Mouse (Mus musculus) intestine, embryonic 15.5 days (tissue): Measurements from ENCODE around the gene Dtl. TPM values are rescaled to one million over a fixed set of nuclear protein-coding genes. Genes with fewer than 3 reads are reported as not detected.

ENCODE experiments used
- ATAC-seq: fragments of 200-750 bp; cut with Nextera tagmentation; 2 replicates; pipeline ENCODE4 v1.8.0; 2017; ENCODE audit warnings: moderate TSS enrichment, moderate library complexity
- H3K27ac ChIP-seq: fragments of 300-500 bp; sonication (generic); 2 replicates; pipeline ENCODE4 v1.5.1; 2015; ENCODE audit warnings: mild to moderate bottlenecking, inconsistent platforms
- H3K27me3 ChIP-seq: fragments of 300-500 bp; sonication (generic); replicated peaks from 2 replicates; pipeline ENCODE4 v1.6.1; 2015; ENCODE audit warnings: inconsistent platforms
- H3K36me3 ChIP-seq: fragments of 300-500 bp; sonication (generic); 2 replicates; pipeline ENCODE4 v1.6.1; 2015; ENCODE audit warnings: inconsistent platforms
- H3K4me1 ChIP-seq: fragments of 300-500 bp; sonication (generic); replicated peaks from 2 replicates; pipeline ENCODE4 v1.6.1; 2015; ENCODE audit warnings: inconsistent platforms
- H3K4me2 ChIP-seq: fragments of 300-500 bp; sonication (generic); replicated peaks from 2 replicates; pipeline ENCODE4 v1.6.1; 2015; ENCODE audit warnings: mild to moderate bottlenecking, inconsistent platforms
- H3K4me3 ChIP-seq: fragments of 300-500 bp; sonication (generic); replicated peaks from 2 replicates; pipeline ENCODE4 v1.5.1; 2015; ENCODE audit warnings: inconsistent platforms
- H3K9ac ChIP-seq: fragments of 300-500 bp; sonication (generic); 2 replicates; pipeline ENCODE4 v1.6.1; 2015; ENCODE audit warnings: inconsistent platforms
- H3K9me3 ChIP-seq: fragments of 300-500 bp; sonication (generic); 2 replicates; pipeline ENCODE4 v1.6.1; 2016; ENCODE audit warnings: inconsistent platforms
- WGBS: fragments of 180-500 bp; shearing (Covaris S2); methylation state at CpG from one replicate; pipeline ENCODE4 v1.1.7; 2015; 5-methylcytosine and 5-hydroxymethylcytosine counted together
- polyA plus RNA-seq: library from polyadenylated mRNA; unstranded; fragments of >200 nt; fragmentation: Nextera tagmentation; extraction: Ambion mirVana; gene quantifications from 2 replicates; pipeline ENCODE4 v1.2.1, GENCODE M21; 2015

Dtl gene
- polyA plus RNA-seq, 1 experiment from 2014 or later, result 38.7 TPM

GRCm38 (mm10) chr1:191513195-191513594 lies 62.1 kb downstream of the Dtl start:
- Histone ChIP-seq H3K27me3 (no peaks in the 10 kb centered on the region), H3K4me2 (no peak overlapping the region), H3K9ac (no peak overlapping the region), H3K27ac (no peak overlapping the region), H3K9me3 (no peaks in the 10 kb centered on the region), H3K4me3 (no peak overlapping the region), H3K36me3 (no peaks in the 10 kb centered on the region), H3K4me1 (no peaks in the 10 kb centered on the region)
- WGBS, result 76% methylated on average over 4 of the region's 4 CpGs
- ATAC-seq, result no peak

GRCm38 (mm10) chr1:191512383-191512782 lies 63.0 kb downstream of the Dtl start:
- 78% methylated on average over 4 of the region's 4 CpGs for WGBS

GRCm38 (mm10) chr1:191511503-191511902 lies 63.8 kb downstream of the Dtl start:
- H3K36me3 ChIP-seq, result no peaks in the 10 kb centered on the region
- no peak overlapping the region for H3K4me2 ChIP-seq
- peaks cover 8% of the 10 kb centered on the region; the same call in 1 of the 2 replicates for H3K4me1 ChIP-seq
- H3K9ac ChIP-seq, result no peak overlapping the region
- no peaks in the 10 kb centered on the region for H3K27me3 ChIP-seq
- no peak overlapping the region for H3K4me3 ChIP-seq
- H3K9me3 ChIP-seq, result no peaks in the 10 kb centered on the region
- no peak overlapping the region for H3K27ac ChIP-seq
- WGBS, result 87% methylated on average over 8 of the region's 8 CpGs
- no peak for ATAC-seq

More at GRCm38 (mm10) chr1:191512383-191512782, 63.0 kb downstream of the Dtl start:
- H3K36me3 ChIP-seq, result no peaks in the 10 kb centered on the region
- 0 out of 2 replicates have a peak, but pooled peaks cover under 1% of the 10 kb centered on the region for H3K4me1 ChIP-seq
- no peak overlapping the region for H3K4me2 ChIP-seq
- no peaks in the 10 kb centered on the region for H3K27me3 ChIP-seq
- no peak overlapping the region for H3K9ac ChIP-seq
- ATAC-seq, result no peak
- no peak overlapping the region for H3K4me3 ChIP-seq
- H3K27ac ChIP-seq, result no peak overlapping the region
- no peaks in the 10 kb centered on the region for H3K9me3 ChIP-seq

DNA sequence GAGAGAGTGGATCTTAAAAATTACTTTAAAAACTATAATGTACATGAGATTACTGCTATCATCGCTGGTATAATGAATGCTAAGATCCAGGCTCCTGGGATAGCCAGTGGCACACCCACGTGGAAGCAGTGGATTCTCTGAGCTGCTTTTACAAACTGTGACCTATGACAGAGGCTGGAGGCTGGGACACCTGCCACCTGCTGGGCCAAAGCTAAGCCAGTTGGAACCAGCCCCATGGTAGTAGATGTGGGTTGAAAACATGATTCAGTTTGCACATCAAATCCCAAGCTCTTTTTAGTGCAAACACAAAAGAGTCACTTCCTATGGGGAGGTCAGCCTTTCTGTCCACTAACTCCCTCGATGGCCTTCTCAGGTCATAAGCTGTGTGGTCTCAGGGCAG lies 65.5 kb downstream of the Dtl start:
- peaks cover 8% of the 10 kb centered on the region; the same call in 1 of the 2 replicates for H3K4me1 ChIP-seq
- H3K4me3 ChIP-seq, result no peak overlapping the region
- no peaks in the 10 kb centered on the region for H3K9me3 ChIP-seq
- WGBS, result 67% methylated on average over 3 of the region's 3 CpGs
- H3K4me2 ChIP-seq, result no peak overlapping the region
- no peak overlapping the region for H3K9ac ChIP-seq
- no peaks in the 10 kb centered on the region for H3K36me3 ChIP-seq
- no peak overlapping the region for H3K27ac ChIP-seq
- no peaks in the 10 kb centered on the region for H3K27me3 ChIP-seq
- ATAC-seq, result no peak

- no peak overlapping the region for H3K9ac ChIP-seq
- ATAC-seq, result no peak
- H3K36me3 ChIP-seq, result no peaks in the 10 kb centered on the region
- no peak overlapping the region for H3K4me2 ChIP-seq
- H3K27ac ChIP-seq, result no peak overlapping the region
- no peaks in the 10 kb centered on the region for H3K27me3 ChIP-seq
- WGBS, result 82% methylated on average over 6 of the region's 6 CpGs
- H3K4me1 ChIP-seq, result peaks cover 8% of the 10 kb centered on the region; the same call in 1 of the 2 replicates
- no peak overlapping the region for H3K4me3 ChIP-seq
- H3K9me3 ChIP-seq, result no peaks in the 10 kb centered on the region
Measured at GRCm38 (mm10) chr1:191509131-191509530, 66.2 kb downstream of the Dtl start.

DNA sequence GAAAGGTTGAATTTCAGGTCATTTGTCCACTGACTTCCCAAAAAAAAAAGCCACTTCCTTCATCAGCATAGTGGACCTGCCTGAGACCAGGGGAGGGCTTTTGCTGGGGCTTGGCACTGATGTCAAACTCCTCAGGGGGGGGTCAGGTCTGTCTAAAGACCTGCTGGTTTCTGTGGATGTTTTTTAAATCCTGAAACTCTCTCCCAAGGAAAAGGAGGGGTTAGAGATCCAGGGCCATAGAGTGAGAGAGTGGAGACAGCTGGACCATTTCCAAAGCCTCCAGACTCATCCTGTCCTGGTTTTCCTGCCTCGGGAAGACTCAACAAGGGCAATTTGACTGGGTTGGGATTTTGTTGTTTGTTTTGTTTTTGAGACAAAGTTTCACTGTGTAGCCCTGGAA lies 68.6 kb downstream of the Dtl start:
- no peaks in the 10 kb centered on the region for H3K27me3 ChIP-seq
- H3K4me1 ChIP-seq, result peaks cover 8% of the 10 kb centered on the region; the same call in 1 of the 2 replicates
- no peak overlapping the region for H3K4me3 ChIP-seq
- 41% methylated on average over 1 of the region's 1 CpGs for WGBS
- H3K9ac ChIP-seq, result no peak overlapping the region
- H3K36me3 ChIP-seq, result no peaks in the 10 kb centered on the region
- no peaks in the 10 kb centered on the region for H3K9me3 ChIP-seq
- H3K4me2 ChIP-seq, result no peak overlapping the region
- H3K27ac ChIP-seq, result peak overlapping the region; percentile 24; the same call in 1 of the 2 replicates
- ATAC-seq, result no peak

DNA sequence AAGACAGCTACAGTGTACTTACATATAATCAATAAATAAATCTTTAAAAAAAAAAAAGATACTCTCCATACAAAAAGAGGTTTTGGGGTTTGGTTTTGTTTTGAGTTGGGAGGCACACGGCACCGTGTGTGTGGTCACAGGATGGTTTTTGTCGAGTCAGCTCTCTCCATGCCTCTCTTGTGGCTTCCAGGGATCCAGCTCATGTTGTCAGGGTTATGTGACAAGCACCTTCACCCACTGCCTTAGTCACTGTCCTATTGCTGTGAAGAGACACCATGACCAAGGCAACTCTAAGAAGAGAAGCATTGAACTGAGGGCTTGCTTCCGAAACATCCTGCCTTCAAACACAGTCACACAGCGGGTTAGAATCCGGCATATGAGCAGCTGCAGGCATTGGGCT lies 75.7 kb downstream of the Dtl start:
- no peak overlapping the region for H3K4me2 ChIP-seq
- no peak for ATAC-seq
- no peak overlapping the region for H3K4me3 ChIP-seq
- 92% methylated on average over 6 of the region's 6 CpGs for WGBS
- H3K9ac ChIP-seq, result no peak overlapping the region
- no peak overlapping the region for H3K27ac ChIP-seq
- no peaks in the 10 kb centered on the region for H3K27me3 ChIP-seq
- no peaks in the 10 kb centered on the region for H3K9me3 ChIP-seq
- H3K36me3 ChIP-seq, result no peaks in the 10 kb centered on the region
- 0 out of 2 replicates have a peak, but pooled peaks cover 7% of the 10 kb centered on the region for H3K4me1 ChIP-seq

- H3K4me1 ChIP-seq, result 0 out of 2 replicates have a peak, but pooled peaks cover 7% of the 10 kb centered on the region
- H3K9me3 ChIP-seq, result no peaks in the 10 kb centered on the region
- no peaks in the 10 kb centered on the region for H3K36me3 ChIP-seq
- 0 out of 2 replicates have a peak overlapping the region, but pooled peaks have one; percentile 9 for H3K27ac ChIP-seq
- WGBS, result 71% methylated on average over 14 of the region's 14 CpGs
- no peak overlapping the region for H3K4me3 ChIP-seq
- no peak overlapping the region for H3K9ac ChIP-seq
- no peaks in the 10 kb centered on the region for H3K27me3 ChIP-seq
- no peak overlapping the region for H3K4me2 ChIP-seq
- ATAC-seq, result peak; percentile 68; the same call in 1 of the 2 replicates
Measured at GRCm38 (mm10) chr1:191498271-191498955, 76.9 kb downstream of the Dtl start.

GRCm38 (mm10) chr1:191496676-191497075 lies 78.7 kb downstream of the Dtl start:
- H3K36me3 ChIP-seq, result no peaks in the 10 kb centered on the region
- ATAC-seq, result no peak
- H3K9ac ChIP-seq, result no peak overlapping the region
- H3K4me3 ChIP-seq, result no peak overlapping the region
- WGBS, result 66% methylated on average over 1 of the region's 1 CpGs
- H3K27ac ChIP-seq, result no peak overlapping the region
- H3K9me3 ChIP-seq, result no peaks in the 10 kb centered on the region
- H3K4me1 ChIP-seq, result 0 out of 2 replicates have a peak, but pooled peaks cover 7% of the 10 kb centered on the region
- no peaks in the 10 kb centered on the region for H3K27me3 ChIP-seq
- no peak overlapping the region for H3K4me2 ChIP-seq

DNA sequence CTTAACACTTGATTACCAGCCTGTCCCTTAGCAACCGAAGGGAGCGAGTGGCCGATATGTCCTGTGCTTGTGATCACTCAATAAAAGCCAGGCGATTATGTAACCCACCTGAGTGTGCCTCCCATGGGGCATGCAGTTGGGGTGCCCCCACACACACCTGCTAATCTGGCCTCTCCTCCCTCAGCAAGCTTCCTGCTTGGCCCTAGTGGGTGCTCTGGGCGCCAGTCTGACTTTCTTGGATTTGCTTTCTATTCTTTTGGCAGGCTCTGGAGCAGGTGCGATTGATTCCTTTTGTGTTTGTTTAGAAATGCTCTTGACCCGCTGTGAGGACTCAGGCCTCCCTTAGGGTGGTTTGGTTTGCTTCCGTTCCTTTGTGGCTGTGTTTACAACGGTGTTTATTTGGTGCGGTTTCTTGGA lies 80.3 kb downstream of the Dtl start:
- Histone ChIP-seq H3K36me3 (no peaks in the 10 kb centered on the region), H3K27ac (no peak overlapping the region), H3K4me2 (no peak overlapping the region), H3K27me3 (no peaks in the 10 kb centered on the region), H3K9ac (no peak overlapping the region), H3K9me3 (no peaks in the 10 kb centered on the region), H3K4me1 (0 out of 2 replicates have a peak, but pooled peaks cover 7% of the 10 kb centered on the region), H3K4me3 (no peak overlapping the region)
- ATAC-seq, result no peak
- WGBS, result 51% methylated on average over 10 of the region's 10 CpGs

GRCm38 (mm10) chr1:191494303-191494655 lies 81.1 kb downstream of the Dtl start:
- 71% methylated on average over 2 of the region's 2 CpGs for WGBS
- no peak for ATAC-seq
- Histone ChIP-seq H3K9ac (no peak overlapping the region), H3K27ac (no peak overlapping the region), H3K4me3 (no peak overlapping the region), H3K4me1 (0 out of 2 replicates have a peak, but pooled peaks cover 7% of the 10 kb centered on the region), H3K4me2 (no peak overlapping the region), H3K27me3 (no peaks in the 10 kb centered on the region), H3K36me3 (no peaks in the 10 kb centered on the region), H3K9me3 (no peaks in the 10 kb centered on the region)

DNA sequence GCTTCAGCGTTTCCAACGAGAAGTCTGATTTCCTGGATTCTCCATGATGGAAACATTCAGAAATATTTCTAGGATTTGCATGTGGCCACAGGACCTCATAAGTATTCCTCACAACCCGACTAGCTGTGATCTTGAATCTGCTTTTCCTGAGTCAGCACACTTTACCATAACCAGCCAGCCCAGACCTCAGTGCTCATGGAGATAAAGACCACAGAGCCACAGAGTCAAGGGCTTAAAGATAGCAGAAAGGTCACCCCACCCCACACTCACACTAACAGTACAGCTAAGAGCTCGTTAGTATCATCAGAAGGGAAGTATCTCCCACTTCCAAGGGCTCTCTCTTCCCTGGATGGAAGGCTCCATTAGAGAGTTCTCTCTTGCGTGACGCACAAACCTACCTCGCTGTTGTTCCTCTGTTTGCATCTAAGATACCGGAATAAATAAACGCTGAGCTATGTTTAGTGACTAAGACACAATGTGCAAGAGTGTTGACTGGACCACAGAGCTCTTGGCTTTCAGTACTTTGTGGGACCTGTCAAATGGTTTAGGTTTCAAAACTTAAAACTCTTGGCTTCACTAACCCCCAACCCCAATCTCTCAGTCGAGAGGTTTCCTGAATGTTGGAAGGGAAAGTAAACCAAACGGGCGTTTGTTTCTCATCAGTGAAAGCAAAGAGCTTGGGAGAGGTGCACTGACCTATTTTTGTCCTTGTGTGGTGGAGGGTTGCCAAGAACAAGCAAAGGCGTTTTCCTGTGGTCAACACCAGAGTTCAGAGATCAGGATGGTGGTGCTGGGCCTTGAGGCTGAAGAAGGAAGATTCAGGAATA lies 81.7 kb downstream of the Dtl start:
- no peak overlapping the region for H3K27ac ChIP-seq
- WGBS, result 70% methylated on average over 13 of the region's 13 CpGs
- H3K4me3 ChIP-seq, result no peak overlapping the region
- no peaks in the 10 kb centered on the region for H3K36me3 ChIP-seq
- no peaks in the 10 kb centered on the region for H3K27me3 ChIP-seq
- no peaks in the 10 kb centered on the region for H3K9me3 ChIP-seq
- no peak for ATAC-seq
- H3K9ac ChIP-seq, result no peak overlapping the region
- H3K4me1 ChIP-seq, result 0 out of 2 replicates have a peak, but pooled peaks cover 4% of the 10 kb centered on the region
- no peak overlapping the region for H3K4me2 ChIP-seq
